Mouse (Mus musculus) CH12.LX (cell line): ENCODE measurements at regions not wholly inside any gene's neighbourhood (a gene's known extent, or its start where the extent isn't known, plus 50 kb on each side); places are given as distances from the start of the nearest gene placed in this dataset.

Experiments
- CTCF ChIP-seq, 2 experiments: IDR thresholded peaks in 1 of 2; conservative IDR thresholded peaks in 1 of 2; 2 replicates each; pipeline ENCODE4 v1.5.1; 2011 to 2012; ENCODE audit warnings: low read depth in 2 of 2, low read length in 2 of 2, improper control_type of control experiment in 1 of 2, inconsistent platforms in 1 of 2, mild to moderate bottlenecking in 1 of 2, moderate library complexity in 1 of 2
- EP300 ChIP-seq: IDR thresholded peaks from 2 replicates; pipeline ENCODE4 v1.6.1; 2011; ENCODE audit warnings: low read length, improper control_type of control experiment
- HCFC1 ChIP-seq: IDR thresholded peaks from 2 replicates; pipeline ENCODE4 v1.6.1; 2012; ENCODE audit warnings: low read depth, mild to moderate bottlenecking, inconsistent platforms, low read length, improper control_type of control experiment
- MEF2A ChIP-seq: IDR thresholded peaks from 2 replicates; pipeline ENCODE4 v1.6.1; 2014; ENCODE audit warnings: low read depth, mild to moderate bottlenecking, inconsistent platforms, low read length, improper control_type of control experiment, borderline replicate concordance
- MXI1 ChIP-seq: IDR thresholded peaks from 2 replicates; pipeline ENCODE4 v1.6.1; 2011; ENCODE audit warnings: mild to moderate bottlenecking, low read depth, low read length, improper control_type of control experiment
- NELFE ChIP-seq: IDR thresholded peaks from 2 replicates; pipeline ENCODE4 v1.6.1; 2011; ENCODE audit warnings: low read depth, low read length, improper control_type of control experiment
- NRF1 ChIP-seq: IDR thresholded peaks from 2 replicates; pipeline ENCODE4 v1.6.1; 2014; ENCODE audit warnings: low read depth, mild to moderate bottlenecking, inconsistent platforms, low read length, improper control_type of control experiment, moderate library complexity
- POLR2A ChIP-seq: IDR thresholded peaks from 2 replicates; pipeline ENCODE4 v1.6.1; 2011; ENCODE audit warnings: low read depth, mild to moderate bottlenecking, improper control_type of control experiment, low read length
- POLR2AphosphoS2 ChIP-seq: IDR thresholded peaks from 2 replicates; pipeline ENCODE4 v1.6.1; 2011; ENCODE audit warnings: low read depth, low read length, improper control_type of control experiment
- TCF12 ChIP-seq: IDR thresholded peaks from 2 replicates; pipeline ENCODE4 v1.6.1; 2014; ENCODE audit warnings: low read depth, mild to moderate bottlenecking, inconsistent platforms, low read length, improper control_type of control experiment
- UBTF ChIP-seq: IDR thresholded peaks from 2 replicates; pipeline ENCODE4 v1.6.1; 2012; ENCODE audit warnings: low read depth, mild to moderate bottlenecking, inconsistent platforms, low read length, improper control_type of control experiment, moderate library complexity
- USF1 ChIP-seq: IDR thresholded peaks from 2 replicates; pipeline ENCODE4 v1.6.1; 2014; ENCODE audit warnings: low read depth, mild to moderate bottlenecking, inconsistent platforms, low read length, improper control_type of control experiment
- ZKSCAN1 ChIP-seq: IDR thresholded peaks from 2 replicates; pipeline ENCODE4 v1.6.1; 2012; ENCODE audit warnings: low read depth, inconsistent platforms, low read length, improper control_type of control experiment, borderline replicate concordance
- ZNF384 ChIP-seq: IDR thresholded peaks from 2 replicates; pipeline ENCODE4 v1.6.1; 2012; ENCODE audit warnings: low read depth, low read length, improper control_type of control experiment, inconsistent platforms

DNA sequence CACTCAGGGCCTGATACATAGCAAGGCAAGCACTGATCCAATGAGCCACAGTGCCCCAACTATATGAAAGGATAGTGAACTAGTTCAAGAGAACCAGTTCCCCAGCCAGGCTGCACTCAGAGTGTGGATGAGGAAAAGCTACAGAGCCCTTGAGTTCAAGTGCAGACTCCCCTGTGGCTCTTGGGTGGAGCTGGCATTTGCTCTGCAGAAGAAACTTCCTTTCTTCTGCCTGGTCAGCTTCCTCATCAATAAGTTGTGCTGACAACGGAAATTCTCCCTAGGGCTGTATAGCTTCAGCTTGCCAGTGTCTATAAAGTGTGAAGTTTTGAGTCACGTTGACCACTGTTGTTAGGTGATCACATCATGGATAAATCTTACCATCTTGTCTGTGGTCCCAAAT, 101.6 kb upstream of the Clint1 start:
- TF ChIP-seq ZNF384: no peak
- TF ChIP-seq POLR2A: no peak
- no peak for TF ChIP-seq CTCF (conservative IDR thresholded peaks at IDR 0.05 in 1 of 2, IDR thresholded peaks at IDR 0.05 in 1 of 2; ENCODE audit: low read depth in 2 of 2, low read length in 2 of 2)
- no peak for TF ChIP-seq MXI1
- no peak for TF ChIP-seq NELFE
- TF ChIP-seq POLR2AphosphoS2: no peak
- no peak for TF ChIP-seq ZKSCAN1
- TF ChIP-seq UBTF: no peak
- TF ChIP-seq NRF1: no peak
- TF ChIP-seq TCF12: no peak
- TF ChIP-seq HCFC1: no peak
- TF ChIP-seq MEF2A: no peak
- no peak for TF ChIP-seq USF1
- no peak for TF ChIP-seq EP300
